Mouse (Mus musculus) kidney, embryonic 14.5 days (tissue): ENCODE data around the gene Camta1. TPM values are rescaled to one million over a fixed set of nuclear protein-coding genes. Genes with fewer than 3 reads are reported as not detected.

Experiments used
- ATAC-seq: fragments of 200-750 bp; cut with Nextera tagmentation; 2 replicates; pipeline ENCODE4 v1.8.0; 2017; ENCODE audit warnings: moderate number of reproducible peaks, mild to moderate bottlenecking, moderate TSS enrichment, moderate library complexity; ENCODE audit not compliant: low FRiP score, low TSS enrichment
- H3K27ac ChIP-seq: fragments of 300-500 bp; sonication (generic); 2 replicates; pipeline ENCODE4 v1.5.1; 2014; ENCODE audit warnings: low read depth, mild to moderate bottlenecking, low read length, moderate library complexity, mixed read lengths
- H3K27me3 ChIP-seq: fragments of 300-500 bp; sonication (generic); 2 replicates; pipeline ENCODE4 v1.6.1; 2014; ENCODE audit warnings: mild to moderate bottlenecking, low read length; ENCODE audit not compliant: control insufficient read depth, insufficient read depth
- H3K36me3 ChIP-seq: fragments of 300-500 bp; sonication (generic); 2 replicates; pipeline ENCODE4 v1.6.1; 2014; ENCODE audit warnings: low read length, mixed read lengths; ENCODE audit not compliant: control insufficient read depth, insufficient read depth
- H3K4me1 ChIP-seq: fragments of 300-500 bp; sonication (generic); 2 replicates; pipeline ENCODE4 v1.6.1; 2014; ENCODE audit warnings: low read length, mixed read lengths; ENCODE audit not compliant: control insufficient read depth, insufficient read depth
- H3K4me2 ChIP-seq: fragments of 300-500 bp; sonication (generic); replicated peaks from 2 replicates; pipeline ENCODE4 v1.6.1; 2014; ENCODE audit warnings: low read depth, mild to moderate bottlenecking, low read length
- H3K4me3 ChIP-seq: fragments of 300-500 bp; sonication (generic); 2 replicates; pipeline ENCODE4 v1.5.1; 2014; ENCODE audit warnings: mild to moderate bottlenecking, low read length
- H3K9ac ChIP-seq: fragments of 300-500 bp; sonication (generic); 2 replicates; pipeline ENCODE4 v1.6.1; 2014; ENCODE audit warnings: low read depth, mild to moderate bottlenecking, low read length, moderate library complexity
- H3K9me3 ChIP-seq: fragments of 300-500 bp; sonication (generic); 2 replicates; pipeline ENCODE4 v1.6.1; 2016; ENCODE audit warnings: low read length; ENCODE audit not compliant: control insufficient read depth
- WGBS: fragments of 180-500 bp; shearing (Covaris S2); extraction: QIAGEN DNeasy Blood & Tissue Kit; methylation state at CpG from one replicate; pipeline ENCODE4 v1.1.7; 2014; 5-methylcytosine and 5-hydroxymethylcytosine counted together
- polyA plus RNA-seq: library from polyadenylated mRNA; unstranded; fragments of >200 nt; fragmentation: Nextera tagmentation; extraction: Ambion mirVana; gene quantifications from 2 replicates; pipeline ENCODE4 v1.2.1, GENCODE M21; 2014

Camta1 gene
- polyA plus RNA-seq, 1 experiment from 2014 or later, result 107 TPM

- no peak overlapping the region for H3K4me3 ChIP-seq
- no peak overlapping the region for H3K9ac ChIP-seq
- no peaks in the 10 kb centered on the region for H3K9me3 ChIP-seq
- no peak for ATAC-seq
- H3K27ac ChIP-seq, result no peak overlapping the region
- WGBS, result 70% methylated on average over 5 of the region's 5 CpGs
- no peaks in the 10 kb centered on the region for H3K36me3 ChIP-seq
- no peaks in the 10 kb centered on the region for H3K27me3 ChIP-seq
- peaks cover 6% of the 10 kb centered on the region; the same call in 1 of the 2 replicates for H3K4me1 ChIP-seq
- H3K4me2 ChIP-seq, result no peak overlapping the region
Measured at GRCm38 (mm10) chr4:151572716-151573115, 289.0 kb downstream of the Camta1 start.

- 75% methylated on average over 3 of the region's 3 CpGs for WGBS
- H3K4me3 ChIP-seq, result no peak overlapping the region
Measured at GRCm38 (mm10) chr4:151569586-151569985, 292.1 kb downstream of the Camta1 start.

GRCm38 (mm10) chr4:151568887-151569286 lies 292.8 kb downstream of the Camta1 start:
- H3K4me3 ChIP-seq, result no peak overlapping the region

More at GRCm38 (mm10) chr4:151569586-151569985, 292.1 kb downstream of the Camta1 start:
- Histone ChIP-seq H3K4me1 (no peaks in the 10 kb centered on the region), H3K36me3 (no peaks in the 10 kb centered on the region), H3K9ac (no peak overlapping the region), H3K4me2 (no peak overlapping the region), H3K9me3 (no peaks in the 10 kb centered on the region), H3K27ac (no peak overlapping the region), H3K27me3 (no peaks in the 10 kb centered on the region)
- ATAC-seq, result no peak

GRCm38 (mm10) chr4:151567105-151567504 lies 294.6 kb downstream of the Camta1 start:
- 81% methylated on average over 4 of the region's 4 CpGs for WGBS
- Histone ChIP-seq H3K9me3 (no peaks in the 10 kb centered on the region), H3K9ac (no peak overlapping the region), H3K4me1 (no peaks in the 10 kb centered on the region), H3K27me3 (no peaks in the 10 kb centered on the region), H3K27ac (no peak overlapping the region), H3K4me3 (no peak overlapping the region), H3K4me2 (no peak overlapping the region), H3K36me3 (no peaks in the 10 kb centered on the region)
- no peak for ATAC-seq

More at GRCm38 (mm10) chr4:151568887-151569286, 292.8 kb downstream of the Camta1 start:
- H3K4me2 ChIP-seq, result no peak overlapping the region
- no peak for ATAC-seq
- H3K9ac ChIP-seq, result no peak overlapping the region
- no peaks in the 10 kb centered on the region for H3K4me1 ChIP-seq
- WGBS, result 60% methylated on average over 7 of the region's 7 CpGs
- H3K9me3 ChIP-seq, result no peaks in the 10 kb centered on the region
- H3K27ac ChIP-seq, result no peak overlapping the region
- no peaks in the 10 kb centered on the region for H3K36me3 ChIP-seq
- H3K27me3 ChIP-seq, result no peaks in the 10 kb centered on the region

GRCm38 (mm10) chr4:151555505-151555904 lies 306.2 kb downstream of the Camta1 start:
- H3K9me3 ChIP-seq, result no peaks in the 10 kb centered on the region
- no peak overlapping the region for H3K4me2 ChIP-seq
- peaks cover 19% of the 10 kb centered on the region for H3K4me1 ChIP-seq
- no peaks in the 10 kb centered on the region for H3K36me3 ChIP-seq
- H3K9ac ChIP-seq, result no peak overlapping the region
- 64% methylated on average over 9 of the region's 9 CpGs for WGBS
- ATAC-seq, result no peak
- no peak overlapping the region for H3K27ac ChIP-seq
- no peaks in the 10 kb centered on the region for H3K27me3 ChIP-seq
- H3K4me3 ChIP-seq, result no peak overlapping the region

- 50% methylated on average over 10 of the region's 10 CpGs for WGBS
- ATAC-seq, result no peak
- H3K27me3 ChIP-seq, result no peaks in the 10 kb centered on the region
- no peaks in the 10 kb centered on the region for H3K9me3 ChIP-seq
- H3K36me3 ChIP-seq, result no peaks in the 10 kb centered on the region
- H3K9ac ChIP-seq, result no peak overlapping the region
- H3K27ac ChIP-seq, result no peak overlapping the region
- no peak overlapping the region for H3K4me3 ChIP-seq
- peaks cover 18% of the 10 kb centered on the region for H3K4me1 ChIP-seq
- no peak overlapping the region for H3K4me2 ChIP-seq
Measured at GRCm38 (mm10) chr4:151549523-151549922, 312.2 kb downstream of the Camta1 start.

- Histone ChIP-seq H3K4me3 (no peak overlapping the region), H3K36me3 (no peaks in the 10 kb centered on the region), H3K4me2 (no peak overlapping the region), H3K9ac (no peak overlapping the region), H3K27ac (no peak overlapping the region), H3K9me3 (no peaks in the 10 kb centered on the region), H3K4me1 (peaks cover 5% of the 10 kb centered on the region; the same call in 1 of the 2 replicates), H3K27me3 (no peaks in the 10 kb centered on the region)
- no peak for ATAC-seq
- 88% methylated on average over 3 of the region's 3 CpGs for WGBS
Measured at GRCm38 (mm10) chr4:151545452-151545851, 316.2 kb downstream of the Camta1 start.

- no peak overlapping the region for H3K4me2 ChIP-seq
- peaks cover 13% of the 10 kb centered on the region; the same call in 1 of the 2 replicates for H3K4me1 ChIP-seq
- no peak overlapping the region for H3K9ac ChIP-seq
- H3K27me3 ChIP-seq, result no peaks in the 10 kb centered on the region
- H3K27ac ChIP-seq, result no peak overlapping the region
- no peak overlapping the region for H3K4me3 ChIP-seq
- no peaks in the 10 kb centered on the region for H3K36me3 ChIP-seq
- no peak for ATAC-seq
- H3K9me3 ChIP-seq, result no peaks in the 10 kb centered on the region
- 40% methylated on average over 5 of the region's 5 CpGs for WGBS
Measured at GRCm38 (mm10) chr4:151544191-151544590, 317.5 kb downstream of the Camta1 start.

GRCm38 (mm10) chr4:151540546-151540945 lies 321.1 kb downstream of the Camta1 start:
- Histone ChIP-seq H3K27ac (no peak overlapping the region), H3K4me1 (peaks cover 27% of the 10 kb centered on the region; the same call in 1 of the 2 replicates), H3K4me2 (no peak overlapping the region), H3K27me3 (no peaks in the 10 kb centered on the region; the same call in 1 of the 2 replicates), H3K9ac (no peak overlapping the region), H3K36me3 (no peaks in the 10 kb centered on the region), H3K4me3 (no peak overlapping the region), H3K9me3 (no peaks in the 10 kb centered on the region)
- peak; percentile 40 for ATAC-seq
- 37% methylated on average over 6 of the region's 6 CpGs for WGBS
